Mouse (Mus musculus): ENCODE measurements at regions not wholly inside any gene's neighbourhood (a gene's known extent, or its start where the extent isn't known, plus 50 kb on each side); places are given as distances from the start of the nearest gene placed in this dataset.

GRCm38 (mm10) chr13:97452386-97453089, 211.6 kb downstream of the Enc1 start:
- Histone ChIP-seq H3K9ac (ENCODE audit: low read depth, low read length) (no peak overlapping the region), H3K27me3 (ENCODE audit: control insufficient read depth, insufficient read depth, low read length) (no peaks in the 10 kb centered on the region), H3K4me3 (ENCODE audit: insufficient read depth, low read depth, low read length) (no peak overlapping the region), H3K4me1 (ENCODE audit: control insufficient read depth, insufficient read depth, low read length) (peaks cover 5% of the 10 kb centered on the region), H3K79me2 (ENCODE audit: control insufficient read depth, insufficient read depth, low read length) (no peaks in the 10 kb centered on the region), H3K36me3 (ENCODE audit: control insufficient read depth, insufficient read depth, low read length) (no peaks in the 10 kb centered on the region), H3K27ac (replicated peaks; ENCODE audit: insufficient read depth, low read depth, low read length) (no peak overlapping the region)
- DNase-seq (ENCODE audit: extremely low read depth, low read depth, low spot score): no peak
- no peak for TF ChIP-seq CTCF (IDR thresholded peaks at IDR 0.05; ENCODE audit: low read depth, low read length)
- TF ChIP-seq POLR2A (IDR thresholded peaks at IDR 0.05; ENCODE audit: extremely low read depth, insufficient read depth, low read length): no peak
- WGBS: 49% methylated on average over 11 of the region's 11 CpGs

DNA sequence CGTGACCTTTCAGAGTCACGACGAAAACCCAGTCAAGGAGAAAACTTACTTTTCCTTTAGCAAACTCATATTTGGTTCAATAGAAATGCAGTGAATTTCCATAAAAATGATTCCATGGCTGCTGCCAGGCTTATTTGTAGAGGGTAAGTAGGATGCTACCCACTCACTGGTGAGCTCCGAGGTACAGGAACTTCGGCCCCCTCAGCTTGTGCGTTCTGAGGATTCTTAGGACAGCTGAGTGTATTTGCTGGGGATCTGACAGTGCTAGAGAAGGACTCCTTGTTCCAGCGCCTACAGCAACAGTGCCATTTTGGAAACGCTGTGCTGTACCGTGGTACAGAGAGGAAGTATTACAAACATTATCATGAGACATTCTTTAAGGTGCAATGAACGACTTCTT, 210.4 kb downstream of the Enc1 start:
- H3K9ac ChIP-seq (ENCODE audit: low read depth, low read length): no peak overlapping the region
- no peaks in the 10 kb centered on the region for H3K79me2 ChIP-seq (ENCODE audit: control insufficient read depth, insufficient read depth, low read length)
- 82% methylated on average over 10 of the region's 10 CpGs for WGBS
- H3K4me1 ChIP-seq (ENCODE audit: control insufficient read depth, insufficient read depth, low read length): peaks cover 5% of the 10 kb centered on the region
- no peaks in the 10 kb centered on the region for H3K36me3 ChIP-seq (ENCODE audit: control insufficient read depth, insufficient read depth, low read length)
- TF ChIP-seq POLR2A (IDR thresholded peaks at IDR 0.05; ENCODE audit: extremely low read depth, insufficient read depth, low read length): no peak
- TF ChIP-seq CTCF (IDR thresholded peaks at IDR 0.05; ENCODE audit: low read depth, low read length): no peak
- DNase-seq (ENCODE audit: extremely low read depth, low read depth, low spot score): no peak
- H3K27ac ChIP-seq (replicated peaks; ENCODE audit: insufficient read depth, low read depth, low read length): no peak overlapping the region
- H3K4me3 ChIP-seq (ENCODE audit: insufficient read depth, low read depth, low read length): no peak overlapping the region
- no peaks in the 10 kb centered on the region for H3K27me3 ChIP-seq (ENCODE audit: control insufficient read depth, insufficient read depth, low read length)

DNA sequence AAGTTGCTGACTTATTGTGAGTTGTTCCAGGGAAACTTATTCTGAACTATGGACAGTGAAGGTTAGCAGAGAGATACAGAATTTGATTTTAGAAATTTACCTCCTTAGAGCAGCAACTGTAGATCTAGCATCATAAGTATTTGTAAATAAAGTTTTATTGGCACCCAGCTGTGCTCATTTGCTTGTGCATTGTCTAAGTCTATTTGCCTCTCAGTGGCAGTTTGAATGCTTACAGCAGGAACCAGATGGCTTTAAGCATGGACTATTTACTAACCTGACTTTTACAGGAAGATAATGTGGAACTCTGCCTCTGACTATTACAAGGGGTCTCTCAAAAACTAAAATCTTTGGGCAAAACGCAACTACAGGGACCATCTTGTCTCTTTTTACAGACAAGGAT, 207.2 kb downstream of the Enc1 start:
- Histone ChIP-seq H3K36me3 (ENCODE audit: control insufficient read depth, insufficient read depth, low read length) (no peaks in the 10 kb centered on the region), H3K79me2 (ENCODE audit: control insufficient read depth, insufficient read depth, low read length) (no peaks in the 10 kb centered on the region), H3K4me3 (ENCODE audit: insufficient read depth, low read depth, low read length) (no peak overlapping the region), H3K9ac (ENCODE audit: low read depth, low read length) (no peak overlapping the region), H3K4me1 (ENCODE audit: control insufficient read depth, insufficient read depth, low read length) (peaks cover 8% of the 10 kb centered on the region; the same call in 1 of the 2 replicates), H3K27ac (replicated peaks; ENCODE audit: insufficient read depth, low read depth, low read length) (no peak overlapping the region), H3K27me3 (ENCODE audit: control insufficient read depth, insufficient read depth, low read length) (no peaks in the 10 kb centered on the region)
- TF ChIP-seq CTCF (IDR thresholded peaks at IDR 0.05; ENCODE audit: low read depth, low read length) (no peak), POLR2A (IDR thresholded peaks at IDR 0.05; ENCODE audit: extremely low read depth, insufficient read depth, low read length) (no peak)
- 100% methylated on average over 1 of the region's 1 CpGs for WGBS
- DNase-seq (ENCODE audit: extremely low read depth, low read depth, low spot score): no peak

GRCm38 (mm10) chr13:97443731-97444428, 203.0 kb downstream of the Enc1 start:
- Histone ChIP-seq H3K4me1 (ENCODE audit: control insufficient read depth, insufficient read depth, low read length) (peaks cover 8% of the 10 kb centered on the region), H3K9ac (ENCODE audit: low read depth, low read length) (peak overlapping the region; percentile 4; the same call in 1 of the 2 replicates), H3K4me3 (ENCODE audit: insufficient read depth, low read depth, low read length) (no peak overlapping the region), H3K27ac (replicated peaks; ENCODE audit: insufficient read depth, low read depth, low read length) (peak overlapping the region; percentile 67), H3K79me2 (ENCODE audit: control insufficient read depth, insufficient read depth, low read length) (no peaks in the 10 kb centered on the region), H3K27me3 (ENCODE audit: control insufficient read depth, insufficient read depth, low read length) (no peaks in the 10 kb centered on the region), H3K36me3 (ENCODE audit: control insufficient read depth, insufficient read depth, low read length) (no peaks in the 10 kb centered on the region)
- peak; percentile 99 for DNase-seq (ENCODE audit: extremely low read depth, low read depth, low spot score)
- 24% methylated on average over 14 of the region's 14 CpGs for WGBS
- TF ChIP-seq CTCF (IDR thresholded peaks at IDR 0.05; ENCODE audit: low read depth, low read length) (no peak), POLR2A (IDR thresholded peaks at IDR 0.05; ENCODE audit: extremely low read depth, insufficient read depth, low read length) (no peak)

DNA sequence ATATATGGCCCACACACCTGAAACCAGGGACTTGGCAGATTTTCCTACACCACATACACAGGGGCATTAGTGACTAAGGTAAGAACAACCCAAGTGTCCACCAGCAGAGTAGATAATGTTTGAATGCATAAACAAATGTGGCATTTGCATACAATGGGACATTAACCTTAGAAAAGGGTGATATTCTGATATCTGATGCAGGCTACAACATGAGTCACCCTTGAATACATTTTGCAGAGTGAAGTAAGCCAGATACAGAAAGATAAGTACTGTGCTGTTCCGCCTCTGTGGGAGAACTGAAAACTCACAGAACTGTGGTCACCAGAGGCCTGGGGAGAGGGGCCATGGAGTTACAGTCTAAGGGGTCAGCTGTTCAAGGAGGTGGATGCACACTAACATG, 201.9 kb downstream of the Enc1 start:
- TF ChIP-seq CTCF (IDR thresholded peaks at IDR 0.05; ENCODE audit: low read depth, low read length): no peak
- TF ChIP-seq POLR2A (IDR thresholded peaks at IDR 0.05; ENCODE audit: extremely low read depth, insufficient read depth, low read length): no peak
- H3K4me3 ChIP-seq (ENCODE audit: insufficient read depth, low read depth, low read length): no peak overlapping the region
- no peak overlapping the region for H3K9ac ChIP-seq (ENCODE audit: low read depth, low read length)
- no peaks in the 10 kb centered on the region for H3K36me3 ChIP-seq (ENCODE audit: control insufficient read depth, insufficient read depth, low read length)
- H3K4me1 ChIP-seq (ENCODE audit: control insufficient read depth, insufficient read depth, low read length): peaks cover 8% of the 10 kb centered on the region
- H3K27me3 ChIP-seq (ENCODE audit: control insufficient read depth, insufficient read depth, low read length): no peaks in the 10 kb centered on the region
- no peaks in the 10 kb centered on the region for H3K79me2 ChIP-seq (ENCODE audit: control insufficient read depth, insufficient read depth, low read length)
- no peak for DNase-seq (ENCODE audit: extremely low read depth, low read depth, low spot score)
- WGBS: 79% methylated on average over 1 of the region's 1 CpGs
- no peak overlapping the region for H3K27ac ChIP-seq (replicated peaks; ENCODE audit: insufficient read depth, low read depth, low read length)

DNA sequence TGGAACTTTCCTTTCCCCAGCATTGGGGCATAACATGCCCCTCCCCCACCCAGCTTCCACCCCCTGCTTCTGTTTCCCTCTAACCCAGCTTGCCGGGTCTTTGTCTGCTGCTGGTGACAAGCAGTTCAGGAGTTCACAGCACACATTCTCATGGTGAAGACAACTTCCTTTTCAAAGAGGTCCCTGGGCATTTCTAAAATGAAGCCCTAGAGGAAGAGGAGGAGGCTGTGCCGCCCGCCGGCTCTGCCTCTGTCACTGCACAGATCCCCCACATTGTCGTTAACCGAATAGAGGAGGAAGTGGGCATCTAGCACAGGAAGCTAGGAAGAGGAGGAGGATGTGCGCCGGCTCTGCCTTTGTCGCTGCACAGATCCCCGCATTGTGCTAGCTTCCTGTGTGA, 201.4 kb downstream of the Enc1 start:
- no peak for TF ChIP-seq POLR2A (IDR thresholded peaks at IDR 0.05; ENCODE audit: extremely low read depth, insufficient read depth, low read length)
- no peak for TF ChIP-seq CTCF (IDR thresholded peaks at IDR 0.05; ENCODE audit: low read depth, low read length)
- WGBS: 72% methylated on average over 10 of the region's 10 CpGs
- no peak for DNase-seq (ENCODE audit: extremely low read depth, low read depth, low spot score)
- Histone ChIP-seq H3K27ac (replicated peaks; ENCODE audit: insufficient read depth, low read depth, low read length) (no peak overlapping the region), H3K9ac (ENCODE audit: low read depth, low read length) (no peak overlapping the region), H3K79me2 (ENCODE audit: control insufficient read depth, insufficient read depth, low read length) (no peaks in the 10 kb centered on the region), H3K36me3 (ENCODE audit: control insufficient read depth, insufficient read depth, low read length) (no peaks in the 10 kb centered on the region), H3K4me1 (ENCODE audit: control insufficient read depth, insufficient read depth, low read length) (peaks cover 8% of the 10 kb centered on the region), H3K4me3 (ENCODE audit: insufficient read depth, low read depth, low read length) (no peak overlapping the region), H3K27me3 (ENCODE audit: control insufficient read depth, insufficient read depth, low read length) (no peaks in the 10 kb centered on the region)

Measured in liver, adult 2 months (tissue).